Mouse (Mus musculus) heart, embryonic 10.5 days (tissue): ENCODE results near the gene Zfhx3. TPM values are rescaled to one million over a fixed set of nuclear protein-coding genes. Genes with fewer than 3 reads are reported as not detected.

ENCODE experiments used
- DNase-seq: peaks from one replicate; pipeline ENCODE4 v3.0.0-alpha.2; 2017; ENCODE audit warnings: low spot score
- H3K27ac ChIP-seq: fragments of 300-500 bp; sonication (generic); 2 replicates; pipeline ENCODE4 v1.5.1; 2016; ENCODE audit warnings: mild to moderate bottlenecking
- H3K27me3 ChIP-seq: fragments of 300-500 bp; sonication (generic); 2 replicates; pipeline ENCODE4 v1.6.1; 2016; ENCODE audit warnings: mild to moderate bottlenecking; ENCODE audit not compliant: poor library complexity, insufficient read depth, severe bottlenecking
- H3K36me3 ChIP-seq: fragments of 300-500 bp; sonication (generic); 2 replicates; pipeline ENCODE4 v1.6.1; 2016; ENCODE audit warnings: mild to moderate bottlenecking, moderate library complexity
- H3K4me1 ChIP-seq: fragments of 300-500 bp; sonication (generic); 2 replicates; pipeline ENCODE4 v1.6.1; 2016; ENCODE audit warnings: mild to moderate bottlenecking
- H3K4me3 ChIP-seq: fragments of 300-500 bp; sonication (generic); 2 replicates; pipeline ENCODE4 v1.5.1; 2016; ENCODE audit warnings: mild to moderate bottlenecking, moderate library complexity
- H3K9me3 ChIP-seq: fragments of 300-500 bp; sonication (generic); 2 replicates; pipeline ENCODE4 v1.6.1; 2016; ENCODE audit warnings: mild to moderate bottlenecking, moderate library complexity
- WGBS: fragments of 180-500 bp; shearing (Covaris S2); methylation state at CpG from one replicate; pipeline ENCODE4 v1.1.7; 2016; 5-methylcytosine and 5-hydroxymethylcytosine counted together
- polyA plus RNA-seq: library from polyadenylated mRNA; unstranded; fragments of >200 nt; fragmentation: Nextera tagmentation; extraction: Ambion mirVana; gene quantifications from 2 replicates; pipeline ENCODE4 v1.2.1, GENCODE M21; 2016

Gene Zfhx3
- polyA plus RNA-seq, 1 experiment from 2014 or later, result 9.7 TPM

DNA sequence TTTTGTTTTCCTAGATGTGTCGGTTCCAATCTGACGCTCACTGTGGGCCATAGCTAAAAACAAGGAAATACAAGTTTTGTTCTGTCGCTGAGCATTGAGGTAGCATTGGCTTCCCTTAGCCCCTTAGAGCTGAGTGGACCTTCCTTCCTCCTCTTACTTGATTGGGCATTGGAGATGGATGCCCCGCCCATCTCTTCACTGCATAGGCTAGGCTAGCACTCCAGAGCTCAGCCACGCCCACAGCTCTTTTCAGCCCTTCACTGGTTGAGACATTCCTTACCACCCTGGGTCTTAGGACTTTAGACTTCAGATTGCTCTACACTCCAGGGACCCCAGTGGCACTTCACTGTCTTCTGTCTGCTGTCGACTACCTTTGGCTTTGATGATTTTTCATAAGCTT, 878.2 kb downstream of the Zfhx3 start:
- WGBS, result 10% methylated on average over 6 of the region's 6 CpGs
- no peaks in the 10 kb centered on the region for H3K27me3 ChIP-seq
- H3K36me3 ChIP-seq, result no peaks in the 10 kb centered on the region
- peak overlapping the region; percentile 42; the same call in 1 of the 2 replicates for H3K27ac ChIP-seq
- H3K4me1 ChIP-seq, result peaks cover 41% of the 10 kb centered on the region
- no peaks in the 10 kb centered on the region for H3K9me3 ChIP-seq
- peak; percentile 91 for DNase-seq
- peak overlapping the region; percentile 51 for H3K4me3 ChIP-seq

DNA sequence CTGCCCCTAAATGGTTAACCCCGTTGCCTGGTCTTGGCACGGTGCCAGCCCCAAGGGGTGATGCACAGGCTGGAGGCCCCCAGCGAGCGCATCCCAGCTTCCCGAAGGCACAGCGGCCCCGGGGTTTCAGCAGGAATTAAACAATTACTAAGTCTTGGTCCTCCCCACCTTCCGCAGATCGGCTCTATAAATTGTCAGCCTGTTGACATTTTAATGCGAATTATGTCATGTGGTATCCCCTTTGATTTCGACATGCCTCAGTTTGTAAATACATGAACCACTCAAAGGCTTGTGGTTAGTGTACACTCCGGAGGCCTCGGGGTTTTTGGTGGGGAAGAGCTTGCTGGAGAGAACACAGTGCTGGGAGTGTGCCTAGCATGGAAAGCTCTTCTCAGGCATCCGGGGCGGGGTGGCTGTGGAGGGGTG, 880.4 kb downstream of the Zfhx3 start:
- no peaks in the 10 kb centered on the region for H3K36me3 ChIP-seq
- no peak for DNase-seq
- no peak overlapping the region for H3K27ac ChIP-seq
- H3K27me3 ChIP-seq, result no peaks in the 10 kb centered on the region
- WGBS, result 82% methylated on average over 15 of the region's 15 CpGs
- H3K9me3 ChIP-seq, result no peaks in the 10 kb centered on the region
- H3K4me3 ChIP-seq, result no peak overlapping the region
- H3K4me1 ChIP-seq, result peaks cover 54% of the 10 kb centered on the region

DNA sequence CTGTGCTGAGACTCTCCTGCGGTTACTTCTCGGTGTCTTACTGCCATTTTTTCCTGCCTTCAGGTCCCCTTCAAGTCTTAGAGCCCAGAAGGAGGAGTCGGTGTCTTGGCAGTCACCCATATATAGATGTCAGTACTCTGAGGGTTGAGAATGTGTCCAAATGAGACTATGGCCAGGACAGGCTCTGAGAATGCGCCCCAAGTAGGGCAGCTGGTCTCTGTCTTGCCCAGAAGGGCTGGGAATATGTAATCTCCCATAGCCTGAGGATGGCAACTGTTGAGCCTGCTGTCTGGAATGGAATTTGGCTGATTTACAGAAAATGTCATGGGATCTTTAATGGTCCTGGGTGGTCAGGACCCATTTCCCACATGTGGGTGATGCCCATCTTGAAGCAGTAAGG, 881.6 kb downstream of the Zfhx3 start:
- Histone ChIP-seq H3K4me1 (peaks cover 51% of the 10 kb centered on the region), H3K27me3 (no peaks in the 10 kb centered on the region), H3K9me3 (no peaks in the 10 kb centered on the region), H3K36me3 (no peaks in the 10 kb centered on the region), H3K4me3 (no peak overlapping the region), H3K27ac (no peak overlapping the region)
- DNase-seq, result no peak
- WGBS, result 94% methylated on average over 4 of the region's 4 CpGs

DNA sequence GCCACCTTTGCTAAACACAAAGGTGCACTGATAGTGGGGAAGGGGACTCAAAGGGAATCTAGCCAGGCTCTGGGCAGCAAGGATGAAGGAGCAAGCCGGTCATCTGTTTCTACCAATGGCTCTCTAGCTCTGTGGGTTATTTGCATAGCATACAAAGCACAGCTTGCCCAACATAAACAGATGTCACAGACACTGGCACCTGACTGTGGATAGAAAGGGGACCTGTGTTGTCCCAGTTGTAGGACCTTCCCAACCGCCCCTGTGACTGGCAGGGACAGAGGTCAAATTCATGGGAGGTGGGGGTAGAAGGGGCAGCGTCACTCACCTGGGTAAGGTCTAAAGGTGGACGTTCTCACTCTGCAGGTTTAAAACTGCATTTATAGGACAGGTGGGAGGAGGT, 884.0 kb downstream of the Zfhx3 start:
- no peak for DNase-seq
- no peaks in the 10 kb centered on the region for H3K36me3 ChIP-seq
- peaks cover 35% of the 10 kb centered on the region for H3K4me1 ChIP-seq
- no peak overlapping the region for H3K4me3 ChIP-seq
- no peak overlapping the region for H3K27ac ChIP-seq
- H3K9me3 ChIP-seq, result no peaks in the 10 kb centered on the region
- no peaks in the 10 kb centered on the region for H3K27me3 ChIP-seq
- WGBS, result 83% methylated on average over 4 of the region's 4 CpGs

DNA sequence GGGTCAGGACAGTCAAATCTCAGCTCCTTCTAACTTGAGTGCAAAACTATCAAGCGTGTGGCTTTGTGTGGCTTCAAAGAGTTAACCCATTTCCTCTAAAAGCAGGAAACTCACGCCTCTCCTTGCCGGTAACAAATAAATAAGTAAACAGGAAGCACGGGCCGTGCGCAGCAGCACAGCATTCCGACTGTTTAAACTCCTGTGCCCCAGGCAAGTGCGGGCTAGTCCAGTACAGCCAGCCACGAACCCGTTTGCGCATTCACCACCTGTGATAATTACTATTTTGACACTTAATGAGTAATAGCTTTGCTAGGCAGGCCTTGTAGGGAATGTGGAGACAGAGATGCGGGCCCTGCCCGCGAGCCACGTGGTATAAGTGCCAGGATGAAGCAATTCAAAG, 885.0 kb downstream of the Zfhx3 start:
- WGBS, result 72% methylated on average over 15 of the region's 15 CpGs
- DNase-seq, result no peak
- H3K27ac ChIP-seq, result no peak overlapping the region
- H3K9me3 ChIP-seq, result no peaks in the 10 kb centered on the region
- no peaks in the 10 kb centered on the region for H3K27me3 ChIP-seq
- no peaks in the 10 kb centered on the region for H3K36me3 ChIP-seq
- peaks cover 32% of the 10 kb centered on the region for H3K4me1 ChIP-seq
- no peak overlapping the region for H3K4me3 ChIP-seq

DNA sequence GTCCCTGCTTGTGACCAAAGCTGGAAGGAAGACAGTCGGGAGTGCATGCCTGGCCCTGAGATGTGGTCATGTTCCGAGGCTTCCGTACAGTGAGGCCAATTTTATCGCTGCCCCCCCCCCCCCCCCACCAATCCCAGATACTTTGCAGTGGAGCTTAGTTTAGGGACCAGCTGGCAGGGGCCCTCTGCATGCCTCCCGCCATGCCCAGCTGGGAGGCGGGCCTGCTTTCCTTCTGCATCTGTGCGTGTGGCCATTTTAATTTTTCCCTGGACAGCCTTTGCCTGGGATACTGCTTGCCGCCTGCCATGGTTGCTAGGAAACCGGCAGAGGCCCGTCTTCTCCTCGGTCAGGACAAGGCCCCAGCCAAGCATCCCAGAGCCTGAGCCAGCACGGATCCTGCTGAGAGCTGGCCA, 886.9 kb downstream of the Zfhx3 start:
- peaks cover 24% of the 10 kb centered on the region for H3K4me1 ChIP-seq
- 61% methylated on average over 12 of the region's 12 CpGs for WGBS

DNA sequence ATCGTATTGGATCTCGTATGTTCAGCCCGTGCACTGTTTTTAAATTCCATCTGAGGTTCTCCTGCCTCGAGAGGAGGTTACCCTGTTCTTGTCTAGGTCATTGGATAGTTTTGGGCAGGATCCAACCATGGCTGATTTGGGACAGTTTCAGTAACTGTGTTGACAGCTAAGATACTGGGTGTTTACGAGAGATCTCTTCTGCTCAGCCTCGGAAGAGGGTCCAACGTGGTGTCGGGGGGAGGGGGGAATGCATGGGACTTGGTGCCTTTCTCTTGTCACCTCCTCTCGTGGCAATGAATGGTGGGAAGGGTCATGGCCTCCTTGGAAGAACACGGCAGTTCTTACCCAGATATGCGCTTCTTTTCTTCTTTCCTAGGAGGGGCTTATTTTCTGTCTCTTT, 892.7 kb downstream of the Zfhx3 start:
- H3K27ac ChIP-seq, result no peak overlapping the region
- 76% methylated on average over 11 of the region's 11 CpGs for WGBS
- H3K9me3 ChIP-seq, result no peaks in the 10 kb centered on the region
- H3K4me3 ChIP-seq, result no peak overlapping the region
- H3K4me1 ChIP-seq, result peaks cover 15% of the 10 kb centered on the region
- H3K27me3 ChIP-seq, result no peaks in the 10 kb centered on the region
- 0 out of 2 replicates have a peak, but pooled peaks cover 4% of the 10 kb centered on the region for H3K36me3 ChIP-seq
- DNase-seq, result no peak

More for the DNA sequence above, 886.9 kb downstream of the Zfhx3 start:
- Histone ChIP-seq H3K36me3 (0 out of 2 replicates have a peak, but pooled peaks cover 2% of the 10 kb centered on the region), H3K9me3 (no peaks in the 10 kb centered on the region), H3K4me3 (no peak overlapping the region), H3K27ac (peak overlapping the region; percentile 33; the same call in 1 of the 2 replicates), H3K27me3 (no peaks in the 10 kb centered on the region)
- no peak for DNase-seq

DNA sequence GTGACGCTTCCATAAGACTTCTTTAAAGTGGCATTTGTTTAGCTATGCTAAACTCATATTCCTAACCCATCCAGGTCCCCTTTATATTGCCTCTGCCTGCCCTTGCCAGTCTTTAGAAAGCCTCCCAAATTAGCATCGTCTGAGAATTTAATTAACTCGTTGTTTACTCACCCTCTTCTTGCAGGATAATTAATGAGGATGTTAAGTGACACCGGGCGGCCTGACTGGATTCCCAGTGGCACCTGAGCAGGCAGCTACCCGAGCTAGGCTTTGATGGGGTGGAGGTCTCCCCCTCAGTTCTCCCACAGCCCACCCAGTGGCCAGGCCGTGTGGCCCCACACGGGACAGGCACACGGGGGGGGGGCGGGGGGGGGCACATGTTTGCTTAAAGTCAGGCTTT, 895.3 kb downstream of the Zfhx3 start:
- Histone ChIP-seq H3K9me3 (no peaks in the 10 kb centered on the region), H3K4me1 (peaks cover 18% of the 10 kb centered on the region), H3K27me3 (no peaks in the 10 kb centered on the region), H3K36me3 (0 out of 2 replicates have a peak, but pooled peaks cover 4% of the 10 kb centered on the region), H3K4me3 (no peak overlapping the region), H3K27ac (no peak overlapping the region)
- no peak for DNase-seq
- WGBS, result 39% methylated on average over 10 of the region's 10 CpGs

DNA sequence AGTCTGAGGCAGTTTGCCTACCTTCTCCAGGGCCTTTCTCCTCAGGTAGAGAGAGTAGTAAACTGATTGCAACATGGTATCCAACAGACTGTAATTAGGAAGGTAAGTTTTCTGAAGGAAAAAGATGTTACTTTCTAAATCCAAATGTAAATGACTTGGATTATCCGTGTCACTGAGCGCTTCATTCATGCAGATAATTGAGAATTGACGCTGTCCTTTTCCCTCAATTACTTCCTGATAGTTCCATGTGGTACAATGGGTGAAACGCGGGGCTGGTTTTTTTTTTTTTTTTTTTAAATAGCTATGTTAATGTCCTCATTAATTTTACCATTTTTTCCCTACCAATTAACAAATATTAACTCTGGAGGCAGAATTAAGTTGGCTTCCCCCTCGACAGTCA, 896.3 kb downstream of the Zfhx3 start:
- Histone ChIP-seq H3K9me3 (no peaks in the 10 kb centered on the region), H3K4me3 (no peak overlapping the region), H3K27ac (no peak overlapping the region), H3K4me1 (peaks cover 18% of the 10 kb centered on the region), H3K27me3 (no peaks in the 10 kb centered on the region), H3K36me3 (0 out of 2 replicates have a peak, but pooled peaks cover 4% of the 10 kb centered on the region)
- 88% methylated on average over 6 of the region's 6 CpGs for WGBS
- no peak for DNase-seq

DNA sequence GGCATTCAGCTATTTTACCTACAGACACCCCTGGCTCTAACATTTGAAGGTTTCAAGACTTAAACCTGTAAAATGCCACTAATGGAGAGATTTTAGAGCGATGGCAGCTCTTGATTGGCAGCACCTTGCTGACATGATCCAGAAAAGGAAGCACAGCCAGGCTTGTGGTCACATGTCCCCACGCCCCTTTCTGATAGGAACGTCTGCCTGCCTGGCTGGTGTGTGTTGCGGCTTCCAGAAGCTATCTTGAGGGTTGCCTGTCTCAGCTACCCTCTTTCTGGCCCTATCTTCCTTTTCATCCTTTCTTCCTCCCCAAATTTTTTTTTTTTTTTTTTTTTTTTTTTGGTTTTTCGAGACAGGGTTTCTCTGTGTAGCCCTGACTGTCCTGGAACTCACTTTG, 899.9 kb downstream of the Zfhx3 start:
- H3K36me3 ChIP-seq, result 0 out of 2 replicates have a peak, but pooled peaks cover 5% of the 10 kb centered on the region
- no peak for DNase-seq
- H3K4me1 ChIP-seq, result peaks cover 26% of the 10 kb centered on the region
- H3K9me3 ChIP-seq, result no peaks in the 10 kb centered on the region
- H3K4me3 ChIP-seq, result no peak overlapping the region
- H3K27ac ChIP-seq, result no peak overlapping the region
- 47% methylated on average over 5 of the region's 5 CpGs for WGBS
- H3K27me3 ChIP-seq, result no peaks in the 10 kb centered on the region

DNA sequence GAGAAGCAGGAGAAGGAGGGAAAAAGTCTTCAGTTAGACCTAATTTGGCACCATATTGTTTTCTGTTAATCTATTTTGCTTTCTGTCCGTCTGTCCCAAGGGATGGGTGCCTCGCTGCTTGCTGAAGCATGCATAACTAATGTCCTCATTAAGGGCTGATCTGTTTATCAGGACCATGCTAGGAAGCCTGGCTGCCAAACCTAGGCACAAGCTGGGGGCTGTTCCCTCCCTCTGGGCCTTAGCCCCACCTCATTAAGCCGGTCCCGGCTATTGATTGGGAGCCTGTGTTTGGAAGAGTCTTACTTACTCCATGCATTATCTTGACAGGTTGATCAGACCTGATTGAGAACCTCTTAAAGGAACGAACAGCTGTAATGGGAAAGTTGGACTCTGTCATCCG, 903.7 kb downstream of the Zfhx3 start:
- no peaks in the 10 kb centered on the region for H3K27me3 ChIP-seq
- WGBS, result 48% methylated on average over 6 of the region's 6 CpGs
- H3K4me1 ChIP-seq, result peaks cover 15% of the 10 kb centered on the region
- DNase-seq, result no peak
- H3K36me3 ChIP-seq, result 0 out of 2 replicates have a peak, but pooled peaks cover 6% of the 10 kb centered on the region
- no peak overlapping the region for H3K4me3 ChIP-seq
- H3K27ac ChIP-seq, result no peak overlapping the region
- no peaks in the 10 kb centered on the region for H3K9me3 ChIP-seq

DNA sequence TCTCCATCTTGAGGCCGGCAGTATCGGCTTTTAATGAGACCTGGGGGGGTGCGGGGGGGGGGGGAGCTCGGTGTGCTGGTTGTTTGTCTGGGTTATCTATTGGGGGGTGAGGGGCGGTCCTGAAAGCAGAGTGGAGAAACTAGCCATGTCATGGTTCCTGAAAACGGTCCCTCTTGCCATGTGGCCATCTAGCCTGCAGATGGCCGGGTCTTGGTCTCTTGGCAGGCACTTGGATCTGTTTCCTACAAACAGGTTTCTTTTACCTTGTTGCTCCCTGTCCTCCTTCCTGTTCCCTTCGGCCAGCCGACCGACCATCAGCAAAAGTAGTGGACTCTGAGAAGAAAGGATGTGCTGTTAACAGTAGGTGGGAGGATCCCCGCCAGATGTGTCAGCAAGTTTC, 904.4 kb downstream of the Zfhx3 start:
- H3K27ac ChIP-seq, result no peak overlapping the region
- H3K9me3 ChIP-seq, result no peaks in the 10 kb centered on the region
- H3K4me3 ChIP-seq, result no peak overlapping the region
- H3K4me1 ChIP-seq, result peaks cover 15% of the 10 kb centered on the region
- no peaks in the 10 kb centered on the region for H3K27me3 ChIP-seq
- H3K36me3 ChIP-seq, result 0 out of 2 replicates have a peak, but pooled peaks cover 7% of the 10 kb centered on the region
- WGBS, result 61% methylated on average over 11 of the region's 11 CpGs
- no peak for DNase-seq

DNA sequence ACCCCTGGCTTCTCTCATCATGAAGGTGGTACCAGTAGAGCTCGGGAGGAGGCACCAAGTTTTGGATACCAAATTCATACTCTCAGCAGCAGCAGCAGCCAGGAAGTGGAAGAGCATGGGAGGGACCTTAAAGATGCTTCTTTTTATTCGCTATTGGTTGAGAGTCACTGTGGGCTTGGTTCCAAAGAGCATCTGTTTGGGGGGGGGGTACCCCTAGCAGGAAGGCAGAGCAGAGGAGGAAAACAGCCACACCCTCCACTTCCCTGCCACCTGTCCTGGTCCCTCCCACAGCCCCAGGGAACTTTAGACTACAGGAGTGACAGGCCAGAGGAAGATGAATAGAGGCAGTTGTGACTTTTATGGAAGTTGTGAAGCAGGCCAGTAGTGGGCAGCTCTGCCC, 904.9 kb downstream of the Zfhx3 start:
- Histone ChIP-seq H3K27ac (no peak overlapping the region), H3K4me1 (peaks cover 12% of the 10 kb centered on the region), H3K4me3 (no peak overlapping the region), H3K9me3 (no peaks in the 10 kb centered on the region), H3K27me3 (no peaks in the 10 kb centered on the region), H3K36me3 (0 out of 2 replicates have a peak, but pooled peaks cover 7% of the 10 kb centered on the region)
- 84% methylated on average over 2 of the region's 2 CpGs for WGBS
- DNase-seq, result no peak

DNA sequence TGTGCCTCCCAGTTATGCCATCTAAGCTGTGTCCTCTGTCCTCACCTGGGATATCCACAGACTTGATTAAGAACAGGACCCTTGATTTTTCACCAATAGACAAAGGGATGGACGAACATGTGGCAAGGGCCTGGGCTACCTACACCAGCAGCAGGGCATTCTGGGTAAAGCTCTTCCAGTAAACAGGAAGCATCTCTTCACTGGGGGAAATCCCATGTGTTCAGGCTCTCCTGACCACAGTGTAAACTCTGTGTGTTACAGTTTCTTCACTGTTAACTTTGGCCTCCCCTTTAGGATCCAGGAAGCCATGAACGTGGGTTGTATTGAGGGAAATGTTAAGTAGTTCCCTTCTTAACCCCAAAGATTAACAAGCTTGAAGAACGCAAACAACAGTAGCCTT, 906.0 kb downstream of the Zfhx3 start:
- WGBS, result 82% methylated on average over 3 of the region's 3 CpGs
- 0 out of 2 replicates have a peak, but pooled peaks cover 7% of the 10 kb centered on the region for H3K36me3 ChIP-seq

More for the DNA sequence above, 906.0 kb downstream of the Zfhx3 start:
- H3K9me3 ChIP-seq, result no peaks in the 10 kb centered on the region
- no peaks in the 10 kb centered on the region for H3K27me3 ChIP-seq
- no peak overlapping the region for H3K27ac ChIP-seq
- no peak for DNase-seq
- H3K4me1 ChIP-seq, result peaks cover 20% of the 10 kb centered on the region
- no peak overlapping the region for H3K4me3 ChIP-seq
